Mouse (Mus musculus): Measurements from ENCODE around the gene Sbno2. TPM values are rescaled to one million over a fixed set of nuclear protein-coding genes. Genes with fewer than 3 reads are reported as not detected.

The Sbno2 gene
- polyA plus RNA-seq, 1 experiment, result 29.4 TPM

- TF ChIP-seq CTCF (IDR thresholded peaks at IDR 0.05; ENCODE audit: control insufficient read depth, insufficient read depth, insufficient read length) (no peak), USF1 (IDR thresholded peaks at IDR 0.05; ENCODE audit: low read depth) (no peak), CEBPB (IDR thresholded peaks at IDR 0.05; ENCODE audit: low read depth) (no peak), MAX (IDR thresholded peaks at IDR 0.05) (no peak), FOSL1 (IDR thresholded peaks at IDR 0.05; ENCODE audit: insufficient read depth, low read length, poor library complexity, severe bottlenecking) (no peak), MYOD1 (IDR thresholded peaks at IDR 0.05; ENCODE audit: control insufficient read depth, insufficient read length, low read depth) (no peak), MYOG (IDR thresholded peaks at IDR 0.05; ENCODE audit: control insufficient read depth, extremely low read depth, insufficient read length) (no peak)
- Histone ChIP-seq H3K36me3 (ENCODE audit: control insufficient read depth, insufficient read depth) (peaks cover 34% of the 10 kb centered on the region), H3K4me3 (ENCODE audit: insufficient read depth, poor library complexity, severe bottlenecking) (no peak overlapping the region), H3K27me3 (ENCODE audit: control insufficient read depth, insufficient read depth, insufficient read length) (no peaks in the 10 kb centered on the region), H3K79me2 (ENCODE audit: control insufficient read depth, insufficient read depth) (no peaks in the 10 kb centered on the region), H3K79me3 (ENCODE audit: low read depth) (no peaks in the 10 kb centered on the region), H3ac (ENCODE audit: control insufficient read depth, insufficient read length, low read depth) (no peak overlapping the region)
Measured at GRCm38 (mm10) chr10:80133226-80133849, 28.0 kb upstream of the Sbno2 start.

DNA sequence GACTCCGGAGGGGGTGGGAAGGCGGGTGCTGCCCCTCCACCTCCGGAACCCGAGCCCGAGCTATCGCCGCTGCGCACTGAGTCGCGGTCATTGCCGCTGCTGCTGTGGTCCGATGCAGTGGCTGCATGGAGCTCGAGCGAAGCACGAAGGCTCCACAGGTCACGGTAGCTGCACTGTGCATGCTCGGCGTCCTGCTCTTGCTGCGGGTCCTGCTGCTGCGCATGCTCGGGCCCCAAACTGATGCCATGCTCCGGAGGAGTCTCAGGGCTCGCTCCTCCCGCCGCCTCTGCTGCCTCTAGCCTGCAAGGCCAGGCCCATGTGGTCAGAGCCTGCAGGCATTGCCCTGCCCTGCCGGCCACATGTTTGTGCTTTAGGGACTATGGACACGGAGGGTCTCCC is 26.6 kb upstream of the Sbno2 start:
- H3K36me3 ChIP-seq (ENCODE audit: control insufficient read depth, insufficient read depth), result peaks cover 48% of the 10 kb centered on the region
- H3ac ChIP-seq (ENCODE audit: control insufficient read depth, insufficient read length, low read depth), result no peak overlapping the region
- no peaks in the 10 kb centered on the region for H3K27me3 ChIP-seq (ENCODE audit: control insufficient read depth, insufficient read depth, insufficient read length)
- H3K4me3 ChIP-seq (ENCODE audit: insufficient read depth, poor library complexity, severe bottlenecking), result no peak overlapping the region
- H3K79me3 ChIP-seq (ENCODE audit: low read depth), result no peaks in the 10 kb centered on the region
- TF ChIP-seq MAX (IDR thresholded peaks at IDR 0.05) (no peak), FOSL1 (IDR thresholded peaks at IDR 0.05; ENCODE audit: insufficient read depth, low read length, poor library complexity, severe bottlenecking) (no peak), MYOG (IDR thresholded peaks at IDR 0.05; ENCODE audit: control insufficient read depth, extremely low read depth, insufficient read length) (no peak), MYOD1 (IDR thresholded peaks at IDR 0.05; ENCODE audit: control insufficient read depth, insufficient read length, low read depth) (no peak), CEBPB (IDR thresholded peaks at IDR 0.05; ENCODE audit: low read depth) (no peak), CTCF (IDR thresholded peaks at IDR 0.05; ENCODE audit: control insufficient read depth, insufficient read depth, insufficient read length) (no peak)
- no peaks in the 10 kb centered on the region for H3K79me2 ChIP-seq (ENCODE audit: control insufficient read depth, insufficient read depth)

GRCm38 (mm10) chr10:80131316-80131951 is 26.1 kb upstream of the Sbno2 start:
- Histone ChIP-seq H3K79me2 (ENCODE audit: control insufficient read depth, insufficient read depth) (peaks cover 2% of the 10 kb centered on the region), H3K27me3 (ENCODE audit: control insufficient read depth, insufficient read depth, insufficient read length) (no peaks in the 10 kb centered on the region), H3K4me3 (ENCODE audit: insufficient read depth, poor library complexity, severe bottlenecking) (no peak overlapping the region), H3ac (ENCODE audit: control insufficient read depth, insufficient read length, low read depth) (no peak overlapping the region), H3K36me3 (ENCODE audit: control insufficient read depth, insufficient read depth) (peaks cover 49% of the 10 kb centered on the region), H3K79me3 (ENCODE audit: low read depth) (no peaks in the 10 kb centered on the region)
- no peak for TF ChIP-seq MAX (IDR thresholded peaks at IDR 0.05)
- no peak for TF ChIP-seq CEBPB (IDR thresholded peaks at IDR 0.05; ENCODE audit: low read depth)
- TF ChIP-seq MYOD1 (IDR thresholded peaks at IDR 0.05; ENCODE audit: control insufficient read depth, insufficient read length, low read depth), result no peak
- no peak for TF ChIP-seq FOSL1 (IDR thresholded peaks at IDR 0.05; ENCODE audit: insufficient read depth, low read length, poor library complexity, severe bottlenecking)

DNA sequence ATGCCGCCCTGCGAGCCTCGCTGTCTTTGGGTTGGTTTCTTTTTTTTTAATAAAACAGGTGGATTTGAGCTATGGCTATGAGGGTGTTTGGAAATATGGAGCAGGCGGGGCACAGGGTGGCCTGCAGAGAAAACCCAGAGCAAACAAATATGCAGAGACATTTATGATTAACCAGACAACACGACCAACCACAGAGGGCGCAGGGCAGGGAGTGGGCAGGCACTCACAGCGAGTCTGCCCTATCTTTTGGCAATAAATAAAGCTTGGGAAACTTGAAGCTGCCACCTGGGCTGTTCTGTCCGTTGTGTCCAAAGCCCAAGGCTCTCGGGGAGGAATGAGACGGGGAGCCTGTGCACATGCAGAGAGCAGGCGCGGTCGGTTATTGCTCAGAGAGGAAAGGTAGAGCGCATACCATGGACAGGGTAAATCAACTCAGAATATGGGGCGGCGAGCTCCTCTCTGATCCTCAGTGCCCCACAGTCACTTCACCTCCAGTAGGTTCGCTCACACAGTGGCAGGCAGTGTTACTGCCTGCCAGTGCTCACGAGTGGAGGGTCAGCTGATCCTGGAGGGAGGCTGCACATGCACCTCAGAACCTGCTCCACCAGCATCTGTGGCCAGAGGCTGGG is 25.1 kb upstream of the Sbno2 start:
- no peak for TF ChIP-seq FOSL1 (IDR thresholded peaks at IDR 0.05; ENCODE audit: insufficient read depth, low read length, poor library complexity, severe bottlenecking)
- no peak for TF ChIP-seq MYOG (IDR thresholded peaks at IDR 0.05; ENCODE audit: control insufficient read depth, extremely low read depth, insufficient read length)
- TF ChIP-seq USF1 (IDR thresholded peaks at IDR 0.05; ENCODE audit: low read depth), result no peak
- no peak for TF ChIP-seq CEBPB (IDR thresholded peaks at IDR 0.05; ENCODE audit: low read depth)
- TF ChIP-seq CTCF (IDR thresholded peaks at IDR 0.05; ENCODE audit: control insufficient read depth, insufficient read depth, insufficient read length), result no peak
- no peak for TF ChIP-seq MYOD1 (IDR thresholded peaks at IDR 0.05; ENCODE audit: control insufficient read depth, insufficient read length, low read depth)
- TF ChIP-seq MAX (IDR thresholded peaks at IDR 0.05), result no peak
- no peaks in the 10 kb centered on the region for H3K27me3 ChIP-seq (ENCODE audit: control insufficient read depth, insufficient read depth, insufficient read length)
- H3K4me3 ChIP-seq (ENCODE audit: insufficient read depth, poor library complexity, severe bottlenecking), result no peak overlapping the region
- peaks cover 2% of the 10 kb centered on the region for H3K79me3 ChIP-seq (ENCODE audit: low read depth)
- H3K36me3 ChIP-seq (ENCODE audit: control insufficient read depth, insufficient read depth), result peaks cover 58% of the 10 kb centered on the region
- H3ac ChIP-seq (ENCODE audit: control insufficient read depth, insufficient read length, low read depth), result no peak overlapping the region
- peaks cover 12% of the 10 kb centered on the region for H3K79me2 ChIP-seq (ENCODE audit: control insufficient read depth, insufficient read depth)

DNA sequence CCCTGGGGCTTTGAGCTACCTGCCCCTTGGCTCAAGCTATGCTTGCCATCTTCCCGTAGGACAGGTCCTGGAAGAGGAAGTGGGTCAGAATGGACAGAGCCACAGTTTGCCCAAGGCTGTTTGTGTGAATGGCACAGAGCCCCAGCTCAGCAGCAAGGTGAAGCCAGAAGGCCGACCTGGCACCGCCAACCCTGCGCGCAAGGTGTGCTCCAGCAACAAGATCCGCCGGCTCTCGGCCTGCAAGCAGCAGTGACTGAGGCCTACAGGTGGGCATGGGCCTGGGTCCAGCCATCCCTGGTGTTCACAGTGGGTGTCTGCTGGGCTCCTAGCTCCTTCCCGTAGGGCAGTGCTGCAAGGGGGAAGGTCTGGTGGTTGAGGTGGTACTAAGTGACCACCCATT is 24.5 kb upstream of the Sbno2 start:
- no peaks in the 10 kb centered on the region for H3K27me3 ChIP-seq (ENCODE audit: control insufficient read depth, insufficient read depth, insufficient read length)
- H3ac ChIP-seq (ENCODE audit: control insufficient read depth, insufficient read length, low read depth), result no peak overlapping the region
- H3K79me2 ChIP-seq (ENCODE audit: control insufficient read depth, insufficient read depth), result peaks cover 18% of the 10 kb centered on the region
- H3K4me3 ChIP-seq (ENCODE audit: insufficient read depth, poor library complexity, severe bottlenecking), result no peak overlapping the region
- peaks cover 7% of the 10 kb centered on the region for H3K79me3 ChIP-seq (ENCODE audit: low read depth)
- H3K36me3 ChIP-seq (ENCODE audit: control insufficient read depth, insufficient read depth), result peaks cover 63% of the 10 kb centered on the region
- no peak for TF ChIP-seq USF1 (IDR thresholded peaks at IDR 0.05; ENCODE audit: low read depth)
- TF ChIP-seq FOSL1 (IDR thresholded peaks at IDR 0.05; ENCODE audit: insufficient read depth, low read length, poor library complexity, severe bottlenecking), result no peak
- TF ChIP-seq MYOG (IDR thresholded peaks at IDR 0.05; ENCODE audit: control insufficient read depth, extremely low read depth, insufficient read length), result no peak
- no peak for TF ChIP-seq MAX (IDR thresholded peaks at IDR 0.05)
- no peak for TF ChIP-seq CEBPB (IDR thresholded peaks at IDR 0.05; ENCODE audit: low read depth)
- no peak for TF ChIP-seq MYOD1 (IDR thresholded peaks at IDR 0.05; ENCODE audit: control insufficient read depth, insufficient read length, low read depth)
- TF ChIP-seq CTCF (IDR thresholded peaks at IDR 0.05; ENCODE audit: control insufficient read depth, insufficient read depth, insufficient read length), result no peak
